Mouse (Mus musculus): ENCODE measurements around the gene 2310061I04Rik. TPM values are rescaled to one million over a fixed set of nuclear protein-coding genes. Genes with fewer than 3 reads are reported as not detected.

Gene 2310061I04Rik
- total RNA-seq, 2 experiments from 2014 or later, result 47.0 to 49.4 TPM

- DNase-seq, result peak; percentile 98 to 99
Observed at GRCm38 (mm10) chr17:35916297-35917142, 19.3 kb upstream of the 2310061I04Rik start, which contains the start of the genes Mrps18b and Ppp1r10. Mrps18b (minus strand) TSS chr17:35916389. Ppp1r10 (plus strand) TSS chr17:35916434.

GRCm38 (mm10) chr17:35915538-35916296 lies 18.5 kb upstream of the 2310061I04Rik start:
- DNase-seq, result no peak

GRCm38 (mm10) chr17:35914975-35915374 lies 17.7 kb upstream of the 2310061I04Rik start:
- DNase-seq, result no peak

GRCm38 (mm10) chr17:35909919-35910369 lies 12.7 kb upstream of the 2310061I04Rik start, which contains the start of gene Atat1:
Atat1 (minus strand) TSS chr17:35910075.
- peak; percentile 96 to 99 for DNase-seq

GRCm38 (mm10) chr17:35909186-35909918 lies 12.1 kb upstream of the 2310061I04Rik start:
- peak in 1 of 2 experiments; percentile 15 for DNase-seq

- no peak for DNase-seq
Observed at GRCm38 (mm10) chr17:35907609-35908008, 10.4 kb upstream of the 2310061I04Rik start.

- no peak for DNase-seq
Observed at GRCm38 (mm10) chr17:35905587-35905986, 8.4 kb upstream of the 2310061I04Rik start.

GRCm38 (mm10) chr17:35903992-35904355 lies 6.7 kb upstream of the 2310061I04Rik start:
- no peak for DNase-seq

- DNase-seq, result peak; percentile 43 to 47
Observed at GRCm38 (mm10) chr17:35903343-35903991, 6.2 kb upstream of the 2310061I04Rik start.

GRCm38 (mm10) chr17:35900636-35901035 lies 3.4 kb upstream of the 2310061I04Rik start:
- no peak for DNase-seq

GRCm38 (mm10) chr17:35897644-35898573 lies 678 bp upstream of the 2310061I04Rik start:
- no peak for DNase-seq

- DNase-seq, result no peak
Observed at GRCm38 (mm10) chr17:35887725-35888124, 9.5 kb downstream of the 2310061I04Rik start.

GRCm38 (mm10) chr17:35883777-35884176 lies 13.5 kb downstream of the 2310061I04Rik start:
- no peak for DNase-seq

- DNase-seq, result no peak
Observed at GRCm38 (mm10) chr17:35882924-35883323, 14.3 kb downstream of the 2310061I04Rik start.

- peak; percentile 96 to 98 for DNase-seq
Observed at GRCm38 (mm10) chr17:35879245-35880057, 17.8 kb downstream of the 2310061I04Rik start, which contains the start of gene Dhx16. Dhx16 (plus strand) TSS chr17:35879819.

- peak in 1 of 2 experiments; percentile 33 for DNase-seq
Observed at GRCm38 (mm10) chr17:35874721-35875120, 22.5 kb downstream of the 2310061I04Rik start.

- peak; percentile 94 to 96 for DNase-seq
Observed at GRCm38 (mm10) chr17:35873774-35874519, 23.3 kb downstream of the 2310061I04Rik start.

GRCm38 (mm10) chr17:35870884-35871696 lies 26.1 kb downstream of the 2310061I04Rik start:
- DNase-seq, result peak; percentile 32 to 40
